Mouse (Mus musculus) liver, embryonic 14.5 days (tissue): ENCODE data around the gene Methig1.

Source experiments
- CTCF ChIP-seq: IDR thresholded peaks from 2 replicates; pipeline ENCODE4 v1.5.1; 2016; ENCODE audit warnings: antibody characterized with exemption, low read depth, control low read depth
- EP300 ChIP-seq: IDR thresholded peaks from 2 replicates; pipeline ENCODE4 v1.6.1; 2016; ENCODE audit warnings: antibody characterized with exemption, low read depth

DNA sequence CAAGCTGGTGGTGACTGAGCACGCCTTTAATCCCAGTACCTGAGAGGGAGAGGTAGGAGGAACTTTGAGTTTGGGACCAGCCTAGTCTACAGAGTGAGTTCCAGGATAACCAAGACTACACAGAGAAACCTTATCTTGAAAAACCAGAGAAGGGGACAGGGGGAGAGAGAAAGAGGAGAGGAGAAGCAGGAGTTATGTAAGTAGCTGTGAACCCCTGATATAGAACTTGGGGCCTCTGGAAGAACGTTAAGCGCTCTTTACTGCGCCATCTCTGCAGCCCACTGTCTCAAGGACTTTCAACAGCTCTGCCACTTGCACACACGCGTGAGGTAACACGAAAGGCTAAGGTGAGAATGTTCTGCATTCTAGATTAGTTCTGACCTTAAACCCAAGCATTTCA is 38.6 kb downstream of the Methig1 start:
- TF ChIP-seq CTCF (no peak), EP300 (peak; percentile 87)
